Mouse (Mus musculus) urinary bladder, postnatal 4 days (tissue): Measurements from ENCODE around the gene Tcea2.

Experiments used
- DNase-seq, 2 experiments: peaks; one replicate each; pipeline ENCODE4 v3.0.0; 2021 to 2022; ENCODE audit warnings: low spot score in 2 of 2

Tcea2 gene

DNA sequence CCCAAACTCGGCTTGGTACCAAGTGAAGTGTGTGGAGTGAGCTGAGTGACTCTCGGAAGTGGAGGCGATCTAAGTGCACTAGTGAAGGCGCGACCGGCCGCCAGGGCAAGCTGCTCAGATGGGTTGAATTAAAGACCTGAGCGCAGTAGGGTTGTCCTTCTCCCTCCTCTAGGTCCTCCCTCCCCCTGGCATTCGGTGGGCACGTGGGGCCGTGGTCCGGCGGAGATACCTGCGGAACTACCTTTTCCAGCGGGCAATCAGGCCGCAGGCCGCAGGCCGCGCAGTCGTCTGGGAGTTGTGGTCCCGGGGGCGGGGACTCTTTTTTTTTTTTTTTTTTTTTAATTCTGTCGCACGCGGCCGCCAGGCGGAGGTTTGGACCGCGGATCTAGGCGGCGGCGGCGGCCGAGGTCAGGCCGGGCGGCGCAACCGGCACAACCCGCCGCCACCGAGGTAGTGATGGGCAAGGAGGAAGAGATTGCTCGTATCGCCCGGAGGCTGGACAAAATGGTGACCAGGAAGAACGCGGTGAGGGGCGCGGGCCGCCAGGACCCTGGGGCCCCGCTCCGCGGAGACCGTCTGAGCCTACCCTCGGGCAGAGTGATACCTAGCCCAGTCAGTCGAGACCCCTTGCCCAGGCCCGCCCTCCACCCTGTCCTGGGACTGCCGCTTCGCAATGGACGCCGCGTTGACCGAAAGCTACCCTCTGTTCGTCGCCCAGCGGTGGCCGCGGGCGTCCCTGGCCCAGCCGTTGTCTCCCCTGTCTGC, at the start of gene Tcea2:
Gene Tcea2, plus strand, starts transcription at position 360 of the 765 bp plus-strand sequence.
- DNase-seq, result peak in 1 of 2 experiments; percentile 74

DNA sequence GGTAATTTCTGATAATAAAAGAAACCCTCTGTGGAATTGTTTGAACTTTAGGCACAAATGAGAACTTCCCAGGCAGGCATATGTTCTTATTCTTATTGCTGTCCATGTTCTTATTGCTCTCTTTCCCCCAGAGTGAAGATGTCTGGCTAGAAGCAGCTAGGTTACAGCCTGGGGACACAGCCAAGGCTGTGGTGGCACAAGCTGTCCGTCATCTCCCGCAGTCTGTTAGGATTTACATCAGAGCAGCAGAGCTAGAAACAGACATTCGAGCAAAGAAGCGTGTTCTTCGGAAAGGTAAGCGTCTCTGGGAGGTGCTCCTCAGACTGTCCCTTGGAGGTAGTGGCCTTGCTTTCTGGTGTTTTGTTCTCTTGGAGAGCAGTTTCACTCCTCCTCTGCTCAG, 47.5 kb upstream of the Tcea2 start:
- no peak for DNase-seq

DNA sequence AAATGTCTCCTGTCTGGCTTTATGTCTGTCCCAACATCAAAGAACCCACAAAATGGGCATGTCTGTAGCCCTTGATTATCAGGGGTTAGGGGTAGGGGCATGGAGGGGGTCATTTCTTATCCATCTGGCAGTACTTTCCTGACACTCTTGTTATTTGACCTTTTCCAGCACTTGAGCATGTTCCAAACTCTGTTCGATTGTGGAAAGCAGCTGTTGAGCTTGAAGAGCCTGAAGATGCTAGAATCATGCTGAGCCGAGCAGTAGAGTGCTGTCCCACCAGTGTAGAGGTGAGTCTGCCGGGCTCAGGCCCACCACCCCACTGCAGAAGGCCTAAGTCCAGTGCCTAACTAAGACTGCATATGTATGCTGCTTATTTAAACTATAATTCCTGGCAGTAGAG, 44.2 kb upstream of the Tcea2 start:
- no peak for DNase-seq

DNA sequence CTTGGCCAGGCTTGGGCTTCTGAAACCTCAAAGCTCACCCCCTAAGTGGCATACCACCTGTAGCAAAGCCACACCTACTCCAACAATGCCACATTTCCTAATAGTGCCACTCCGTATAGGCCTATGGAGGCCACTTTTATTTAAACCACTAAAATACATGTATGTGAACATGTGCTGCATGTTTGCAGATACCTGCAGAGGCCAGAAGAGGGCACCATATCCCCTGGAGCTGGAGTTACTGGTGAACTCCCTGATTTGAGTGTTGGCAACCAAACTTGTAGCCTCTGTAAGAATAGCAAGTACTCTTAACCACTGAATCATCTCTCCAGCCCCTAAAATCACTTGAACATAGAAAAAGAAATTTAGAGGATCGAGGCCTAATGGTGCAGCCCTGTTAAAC, 35.7 kb upstream of the Tcea2 start:
- DNase-seq, result peak in 1 of 2 experiments; percentile 31

DNA sequence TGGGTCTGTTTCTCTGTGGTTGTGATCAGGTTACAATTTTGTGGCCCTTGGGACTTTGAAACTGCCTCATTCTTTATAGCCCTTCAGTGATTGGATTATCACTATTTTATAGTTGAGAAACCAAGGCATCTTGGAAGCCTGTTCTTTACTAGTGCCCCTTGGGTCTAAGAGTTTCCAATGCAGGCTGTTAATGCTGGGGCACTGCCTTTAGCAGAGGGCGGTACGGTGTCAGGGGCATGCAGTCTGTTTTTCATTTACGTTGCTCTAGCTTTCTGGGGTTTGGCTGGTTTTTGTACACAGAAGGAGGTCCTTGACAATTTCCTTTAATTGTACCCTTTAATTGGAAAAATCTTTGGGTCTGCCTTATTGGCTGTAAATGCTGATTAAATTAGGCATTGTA, 34.4 kb upstream of the Tcea2 start:
- no peak for DNase-seq

DNA sequence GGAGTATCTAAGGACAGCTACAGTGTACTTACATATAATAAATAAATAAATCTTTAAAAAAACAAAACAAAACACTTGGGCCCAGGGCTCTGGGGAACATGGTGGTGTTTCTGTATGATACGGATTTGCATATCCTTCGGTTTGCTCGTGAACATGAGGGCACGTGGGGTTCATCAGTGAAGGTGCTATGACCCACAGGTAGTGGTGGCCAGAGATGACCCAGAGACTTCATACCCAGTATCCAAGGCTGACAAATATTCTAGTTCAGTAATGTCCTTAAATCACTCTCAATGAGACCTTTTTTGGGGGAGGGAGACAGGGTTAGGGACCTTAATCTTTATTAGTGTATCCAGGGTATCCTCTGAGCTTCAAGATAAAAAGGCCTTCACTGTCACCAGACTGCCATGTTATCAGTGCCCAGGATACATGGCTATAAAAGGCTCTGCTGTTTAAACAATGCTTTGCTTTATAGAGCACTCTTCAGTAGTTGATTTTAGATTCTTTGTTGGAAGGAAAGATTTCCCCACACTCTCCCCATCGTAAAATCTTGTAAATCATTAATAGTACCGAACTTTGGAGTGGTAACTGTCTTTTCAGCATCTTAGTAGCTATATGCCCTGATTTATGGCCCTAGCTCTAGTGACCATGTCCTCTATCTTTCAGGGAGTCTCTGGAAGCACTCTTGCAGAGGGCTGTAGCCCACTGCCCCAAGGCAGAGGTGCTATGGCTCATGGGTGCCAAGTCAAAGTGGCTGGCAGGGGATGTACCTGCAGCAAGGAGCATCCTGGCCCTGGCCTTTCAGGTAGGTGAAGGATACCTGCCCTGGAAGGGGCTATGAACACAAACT, 33.3 kb upstream of the Tcea2 start:
- no peak for DNase-seq

DNA sequence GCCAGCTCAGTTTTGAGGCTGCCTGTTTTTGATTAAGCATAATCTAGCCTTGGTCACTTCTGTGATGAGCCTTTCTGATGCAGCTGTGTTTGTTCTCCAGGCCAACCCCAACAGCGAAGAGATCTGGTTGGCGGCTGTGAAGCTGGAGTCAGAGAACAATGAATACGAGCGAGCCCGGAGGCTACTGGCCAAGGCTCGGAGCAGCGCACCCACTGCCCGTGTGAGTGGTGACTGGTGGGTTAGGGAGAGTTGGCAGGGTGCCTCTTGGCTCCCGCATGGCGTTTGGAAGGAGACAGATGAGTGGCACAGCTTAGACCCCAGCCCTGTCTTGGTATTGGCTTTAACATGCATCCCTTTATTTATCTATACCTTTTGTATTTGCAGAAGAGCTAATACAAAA, 31.2 kb upstream of the Tcea2 start:
- no peak for DNase-seq

DNA sequence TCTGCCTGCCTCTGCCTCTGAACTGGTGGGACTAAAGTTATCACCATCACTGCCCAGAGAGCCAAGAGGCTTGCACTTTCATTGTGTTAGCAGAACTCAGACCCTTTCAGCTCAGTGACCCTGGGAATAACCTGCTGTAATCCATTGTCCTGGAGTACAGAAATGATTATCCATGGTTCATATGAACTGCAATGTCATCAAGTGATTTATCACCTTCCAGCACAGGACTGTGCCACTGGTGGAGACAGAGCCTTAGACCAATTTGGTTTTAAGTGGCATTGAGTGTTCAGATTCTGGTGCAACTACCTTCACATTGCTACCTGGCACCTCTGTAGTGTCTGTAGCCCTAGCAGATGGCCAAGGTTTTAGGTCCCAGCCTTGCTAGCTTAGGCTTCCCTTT, 27.0 kb upstream of the Tcea2 start:
- no peak for DNase-seq

DNA sequence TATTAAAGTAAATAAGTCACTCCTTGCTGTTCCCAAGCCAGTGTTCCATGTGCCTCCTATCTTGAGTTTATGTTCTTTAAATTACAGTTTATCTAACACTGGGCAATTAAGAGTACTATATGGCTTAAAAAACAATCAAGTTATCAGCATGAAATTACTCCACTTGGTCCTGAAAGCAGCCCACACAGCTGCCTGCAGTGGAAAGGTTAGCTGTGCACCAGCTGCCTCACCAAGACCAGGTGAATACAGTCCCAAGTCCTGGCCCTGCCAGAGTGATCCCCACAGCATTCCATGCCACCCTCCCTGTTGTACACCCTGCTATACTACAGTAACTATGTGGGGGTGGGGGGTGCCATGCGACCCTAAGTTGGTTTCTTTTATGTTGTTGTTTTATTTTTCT, 26.6 kb upstream of the Tcea2 start:
- no peak for DNase-seq

DNA sequence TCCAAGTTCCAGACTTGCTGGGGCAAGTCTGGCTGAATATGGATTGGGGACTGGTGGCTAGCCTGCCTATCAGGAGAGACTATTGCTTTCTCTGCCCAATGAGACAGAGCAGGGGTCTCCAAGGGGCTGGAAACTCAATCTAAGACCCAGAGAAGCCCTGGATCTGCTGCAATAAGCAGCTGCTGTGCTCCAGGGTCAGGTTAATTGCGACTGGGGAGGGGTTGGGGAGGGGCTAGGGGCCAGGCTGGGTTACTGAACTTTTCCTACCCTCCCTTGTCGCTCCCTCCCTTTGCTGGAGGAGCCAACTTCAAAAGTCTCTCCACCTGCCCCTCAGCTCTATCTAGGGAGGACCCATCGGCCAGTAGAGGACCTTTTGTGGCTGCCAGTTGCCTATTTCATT, 23.4 kb upstream of the Tcea2 start, which contains the start of gene Gm29797:
Gene Gm29797, plus strand, starts transcription at position 301 of the 400 bp plus-strand sequence.
- DNase-seq, result no peak

DNA sequence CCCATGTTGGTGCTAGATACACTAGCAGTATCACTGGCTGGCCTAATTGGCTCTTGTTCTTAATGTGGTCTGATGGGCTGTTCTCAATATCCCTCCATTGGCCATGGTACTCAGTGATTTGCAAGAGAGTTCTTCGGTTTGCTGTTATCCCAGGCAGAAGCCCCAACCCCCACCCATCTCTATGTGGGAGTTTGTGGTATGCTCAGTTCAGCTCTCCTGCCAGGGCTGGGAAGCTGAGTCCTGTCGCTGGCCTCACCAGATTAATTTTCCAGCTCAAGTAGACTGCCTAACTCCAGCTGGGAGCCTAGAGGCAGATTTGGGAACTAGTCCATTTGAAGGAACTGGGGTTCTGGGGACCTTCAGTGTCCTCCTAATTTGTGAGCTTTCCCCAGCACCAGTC, 22.7 kb upstream of the Tcea2 start:
- no peak for DNase-seq

DNA sequence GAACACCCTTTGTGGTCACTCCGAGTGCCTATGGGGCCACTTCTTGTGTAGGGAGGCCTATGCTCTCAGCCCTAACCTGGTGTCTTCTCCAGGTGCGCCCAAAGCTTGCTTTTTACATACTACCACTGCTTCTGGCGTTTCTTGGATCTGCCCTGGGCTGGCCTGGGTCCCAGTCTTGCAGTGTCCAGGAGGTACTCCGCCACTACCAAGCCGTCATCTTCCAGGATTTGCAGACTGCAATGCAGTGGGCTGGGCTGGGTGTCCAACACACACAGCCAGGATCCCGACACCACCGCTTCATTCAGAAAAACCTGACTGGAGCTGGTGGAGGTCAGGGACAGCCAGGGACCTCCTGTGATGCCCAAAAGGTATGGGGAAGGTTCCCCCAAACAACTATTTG, 21.6 kb upstream of the Tcea2 start:
- no peak for DNase-seq

DNA sequence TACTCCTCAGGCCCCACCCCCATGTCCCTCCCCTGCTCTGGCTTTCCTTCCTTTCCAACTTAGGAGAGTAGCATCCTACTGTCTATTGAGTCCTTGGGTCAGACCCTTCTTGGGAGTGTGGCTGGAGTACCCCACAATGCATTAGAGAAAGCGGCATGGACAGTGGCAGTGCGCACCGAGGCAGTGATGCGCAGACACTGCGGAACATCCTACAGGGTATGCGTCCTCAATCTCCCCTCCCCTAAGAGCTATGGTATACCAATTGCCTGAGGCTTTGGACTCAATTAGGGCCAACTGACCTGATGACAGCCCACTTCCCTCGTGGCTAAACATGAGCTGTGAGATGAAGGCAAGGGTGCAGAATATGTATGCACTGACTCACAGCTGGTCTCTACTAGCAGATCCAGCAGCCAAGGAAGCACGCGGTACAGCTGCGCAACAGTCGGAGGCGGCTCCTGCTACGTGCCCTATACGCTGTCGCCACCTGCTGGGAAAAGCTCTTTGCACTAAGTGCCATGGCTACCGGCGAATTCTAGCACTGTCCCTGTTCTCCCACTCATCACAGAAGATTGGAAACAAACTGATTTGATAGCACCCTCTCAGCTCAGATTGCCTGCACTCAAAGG, 21.1 kb upstream of the Tcea2 start:
- DNase-seq, result peak in 1 of 2 experiments; percentile 52

DNA sequence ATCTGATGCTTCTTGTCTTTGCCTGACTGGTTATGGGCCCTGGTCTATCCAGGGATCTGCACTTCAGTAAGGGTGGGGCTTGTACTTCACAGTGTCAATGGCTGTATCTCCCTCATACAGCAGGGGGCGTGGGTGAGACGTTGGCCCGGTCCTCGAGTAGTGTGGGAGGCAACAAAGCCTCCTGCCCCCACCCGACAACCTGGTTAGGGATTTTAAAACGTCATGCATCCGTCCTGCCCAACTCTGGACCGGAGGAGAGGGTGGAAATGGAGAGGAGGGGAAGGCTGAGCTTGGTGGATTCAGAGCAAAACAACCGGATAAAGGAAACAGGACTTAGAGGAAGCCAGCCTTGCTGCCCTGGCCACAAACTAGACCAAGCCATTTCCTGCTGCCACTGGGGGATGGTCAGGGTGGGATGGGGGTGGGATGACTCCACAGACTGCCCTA, 20.5 kb upstream of the Tcea2 start:
- peak; percentile 70 to 83 for DNase-seq

DNA sequence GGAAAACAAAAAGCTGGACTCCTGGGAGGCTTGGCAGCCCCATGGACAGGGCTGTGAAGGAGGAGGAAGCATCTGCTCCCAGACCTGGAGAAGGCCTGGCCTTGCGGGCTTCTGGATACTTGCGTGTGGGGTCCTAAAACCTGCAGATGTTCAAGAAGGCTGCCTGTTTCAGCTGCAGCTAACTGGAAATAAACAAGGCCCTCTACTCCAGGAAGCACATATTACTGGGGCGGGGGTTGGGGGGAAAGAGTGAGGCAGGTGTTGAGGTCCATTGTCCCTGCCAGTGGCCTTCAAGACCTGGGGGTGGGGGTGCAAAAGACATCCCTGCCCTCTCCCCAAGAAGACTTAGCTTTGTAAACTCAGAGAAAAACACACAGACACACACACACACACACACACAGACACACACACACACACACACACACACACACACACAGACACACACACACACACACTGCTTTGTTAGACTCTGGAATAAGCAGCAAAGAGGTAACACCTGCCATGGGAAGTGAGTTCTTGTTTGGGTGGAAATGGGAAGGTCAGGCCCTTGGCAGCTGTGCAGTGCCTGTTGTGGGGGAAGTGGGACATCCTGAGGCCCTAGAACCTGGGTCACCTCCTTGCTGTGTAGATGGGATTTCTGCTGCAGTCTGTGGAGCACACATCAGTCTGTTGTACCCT, 17.4 kb upstream of the Tcea2 start:
- DNase-seq, result peak in 1 of 2 experiments; percentile 50

DNA sequence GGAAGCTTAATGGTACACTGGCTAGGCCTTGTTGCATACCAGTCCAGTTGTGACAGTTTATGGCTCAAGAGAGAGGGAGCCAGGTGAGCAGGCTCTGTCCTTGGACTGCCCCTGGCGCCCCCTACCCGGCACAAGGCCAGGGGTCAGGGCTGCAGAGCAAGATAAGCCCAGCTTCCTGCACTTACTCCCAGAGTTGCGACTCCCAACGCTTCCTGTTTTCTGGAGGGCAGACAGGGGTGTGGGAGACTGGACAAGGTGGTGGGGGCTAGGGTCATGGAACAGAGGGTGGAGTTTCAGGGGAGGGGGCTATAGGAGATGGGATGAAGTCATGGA, 16.8 kb upstream of the Tcea2 start:
- no peak for DNase-seq

DNA sequence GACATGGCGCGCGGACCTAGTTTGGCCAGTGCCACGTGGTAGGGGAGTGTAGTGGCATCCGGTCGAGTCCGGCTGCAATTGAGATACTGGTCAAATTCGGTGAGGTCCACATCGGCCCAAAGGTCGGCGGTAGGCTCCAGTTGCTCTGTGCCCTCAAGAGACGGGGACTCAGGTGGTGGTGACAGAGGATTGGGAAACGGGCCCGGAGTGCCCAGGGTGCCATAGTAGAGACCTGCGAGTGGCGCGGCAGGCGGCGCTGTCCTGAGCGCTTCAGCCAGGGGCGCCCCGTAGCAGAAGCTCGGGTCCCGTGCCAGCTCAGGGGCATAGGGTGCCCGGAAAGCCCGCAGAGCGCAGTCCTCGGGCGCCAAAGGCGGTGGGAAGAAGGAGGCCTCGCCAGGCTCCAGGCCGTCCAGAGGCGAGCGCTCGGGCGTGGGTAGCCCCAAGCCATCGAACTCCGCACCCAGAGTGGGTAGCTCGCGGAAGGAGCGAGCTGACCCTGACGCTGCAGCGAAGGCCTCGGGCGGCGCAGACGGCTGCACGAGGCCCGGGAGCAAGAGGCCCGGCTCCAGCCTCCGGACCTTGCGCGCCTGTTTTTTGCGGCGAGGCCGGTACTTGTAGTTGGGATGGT, 9.7 kb upstream of the Tcea2 start:
- DNase-seq, result no peak

DNA sequence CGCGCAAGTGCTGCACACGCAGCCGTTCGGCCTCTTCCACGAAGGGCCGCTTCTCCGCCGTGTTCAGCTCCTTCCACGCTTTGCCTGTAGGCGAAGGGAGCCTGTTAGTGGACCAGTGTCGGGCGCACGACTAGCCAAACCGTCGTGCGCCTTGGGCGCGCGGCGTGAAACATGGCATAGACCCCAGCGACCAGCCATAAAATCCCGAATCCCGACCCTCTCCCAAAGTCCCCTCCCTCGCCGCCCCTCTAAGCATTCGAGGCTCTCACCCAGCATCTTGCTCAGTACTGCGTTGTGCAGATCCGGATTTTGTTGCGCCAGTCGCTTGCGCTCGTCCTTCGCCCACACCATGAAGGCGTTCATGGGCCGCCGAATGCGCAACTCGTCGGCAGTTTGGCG, 9.2 kb upstream of the Tcea2 start:
- DNase-seq, result no peak

DNA sequence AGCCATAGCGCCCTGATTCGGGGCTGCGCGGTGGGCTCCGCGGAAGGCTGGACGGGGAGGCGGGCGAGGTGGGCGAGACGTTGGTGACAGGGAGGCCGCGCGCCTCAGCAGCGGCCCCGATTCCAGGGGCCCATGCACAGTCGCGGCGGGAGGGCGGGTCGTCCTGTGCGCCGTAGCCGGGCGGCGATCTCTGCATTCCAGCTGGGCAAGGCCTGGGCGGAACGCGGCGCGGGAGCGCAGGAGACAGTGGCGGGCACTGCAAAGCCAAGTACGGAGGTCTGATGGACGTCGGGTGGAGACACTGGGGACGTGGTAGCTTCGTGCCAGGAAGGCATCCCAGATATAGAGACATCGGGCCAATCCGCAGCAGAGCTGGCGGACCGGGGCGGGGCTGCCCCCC, 8.8 kb upstream of the Tcea2 start, which contains the start of gene Sox18:
Gene Sox18, minus strand, starts transcription at position 315 of the 400 bp plus-strand sequence.
- peak in 1 of 2 experiments; percentile 38 for DNase-seq

DNA sequence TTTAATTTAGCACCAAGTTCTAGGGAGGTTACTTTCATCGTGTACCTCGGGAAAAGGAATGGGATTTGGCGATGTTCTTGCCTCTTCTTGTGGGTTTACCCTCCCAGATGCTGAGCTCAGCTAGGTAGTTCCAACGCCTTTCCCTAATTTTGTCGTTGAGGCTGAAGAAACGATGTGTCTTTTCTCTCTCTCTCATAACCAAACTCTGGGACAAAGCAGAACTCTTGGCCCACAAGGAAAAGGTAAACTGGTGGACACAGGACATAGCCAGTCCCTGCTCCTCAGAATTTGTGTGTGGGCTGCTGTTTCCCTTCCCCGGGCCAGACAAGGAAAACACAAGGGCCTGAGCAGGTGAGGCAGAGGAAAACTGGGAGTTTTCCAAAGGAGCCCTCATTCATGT, 8.1 kb upstream of the Tcea2 start:
- no peak for DNase-seq

DNA sequence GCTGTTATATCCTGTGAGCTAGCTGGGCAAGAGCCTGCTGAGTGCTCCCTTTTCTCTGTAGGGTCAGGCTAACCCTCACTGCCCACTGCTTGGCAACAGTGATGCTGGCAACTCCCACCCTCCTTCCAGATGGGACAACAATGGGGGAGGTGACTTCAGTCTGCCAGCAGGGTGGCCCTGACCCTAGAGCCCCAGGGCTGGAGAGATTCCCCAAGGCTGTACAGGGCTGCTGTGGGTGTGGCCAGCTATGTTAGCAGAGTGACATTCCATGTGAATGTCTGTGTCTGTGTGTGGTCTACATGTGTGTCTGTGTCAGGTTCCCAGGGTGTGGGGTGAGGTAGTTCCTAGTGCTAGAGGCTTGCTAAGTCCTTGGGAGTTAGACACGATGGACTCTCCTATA, 6.6 kb upstream of the Tcea2 start:
- peak in 1 of 2 experiments; percentile 38 for DNase-seq
